Mouse (Mus musculus) embryonic facial prominence, embryonic 14.5 days (tissue): Measurements from ENCODE around the gene Cpe. TPM values are rescaled to one million over a fixed set of nuclear protein-coding genes. Genes with fewer than 3 reads are reported as not detected.

Source experiments
- ATAC-seq: fragments of 200-750 bp; cut with Nextera tagmentation; 2 replicates; pipeline ENCODE4 v1.8.0; 2017; ENCODE audit warnings: low read depth, moderate number of reproducible peaks, moderate TSS enrichment
- DNase-seq: peaks from one replicate; pipeline ENCODE4 v3.0.0-alpha.2; 2015; ENCODE audit warnings: low spot score
- H3K27ac ChIP-seq: fragments of 300-500 bp; sonication (generic); replicated peaks from 2 replicates; pipeline ENCODE4 v1.5.1; 2014; ENCODE audit warnings: low read depth, mild to moderate bottlenecking, low read length, moderate library complexity
- H3K27me3 ChIP-seq: fragments of 300-500 bp; sonication (generic); replicated peaks from 2 replicates; pipeline ENCODE4 v1.6.1; 2014; ENCODE audit warnings: low read length; ENCODE audit not compliant: control insufficient read depth, insufficient read depth
- H3K36me3 ChIP-seq: fragments of 300-500 bp; sonication (generic); 2 replicates; pipeline ENCODE4 v1.6.1; 2014; ENCODE audit warnings: low read length, mixed read lengths; ENCODE audit not compliant: control insufficient read depth, insufficient read depth
- H3K4me1 ChIP-seq: fragments of 300-500 bp; sonication (generic); 2 replicates; pipeline ENCODE4 v1.6.1; 2014; ENCODE audit warnings: antibody characterized with exemption, low read length; ENCODE audit not compliant: control insufficient read depth, insufficient read depth
- H3K4me2 ChIP-seq: fragments of 300-500 bp; sonication (generic); 2 replicates; pipeline ENCODE4 v1.6.1; 2014; ENCODE audit warnings: low read depth, mild to moderate bottlenecking, low read length, moderate library complexity, mixed read lengths
- H3K4me3 ChIP-seq: fragments of 300-500 bp; sonication (generic); 2 replicates; pipeline ENCODE4 v1.5.1; 2014; ENCODE audit warnings: low read depth, mild to moderate bottlenecking, low read length
- H3K9ac ChIP-seq: fragments of 300-500 bp; sonication (generic); 2 replicates; pipeline ENCODE4 v1.6.1; 2014; ENCODE audit warnings: low read depth, mild to moderate bottlenecking, low read length, moderate library complexity, mixed read lengths
- H3K9me3 ChIP-seq: fragments of 300-500 bp; sonication (generic); 2 replicates; pipeline ENCODE4 v1.6.1; 2016; ENCODE audit warnings: low read length; ENCODE audit not compliant: control insufficient read depth
- WGBS: fragments of 180-500 bp; shearing (Covaris S2); extraction: QIAGEN DNeasy Blood & Tissue Kit; methylation state at CpG from one replicate; pipeline ENCODE4 v1.1.7; 2014; 5-methylcytosine and 5-hydroxymethylcytosine counted together
- polyA plus RNA-seq: library from polyadenylated mRNA; unstranded; fragments of >200 nt; fragmentation: Nextera tagmentation; extraction: Ambion mirVana; gene quantifications from 2 replicates; pipeline ENCODE4 v1.2.1, GENCODE M21; 2014

The Cpe gene
- polyA plus RNA-seq, 1 experiment from 2014 or later, result 228 TPM

GRCm38 (mm10) chr8:64618618-64619017 lies 74.2 kb downstream of the Cpe start:
- Histone ChIP-seq H3K27ac (no peak overlapping the region), H3K36me3 (0 out of 2 replicates have a peak, but pooled peaks cover 10% of the 10 kb centered on the region), H3K4me1 (no peaks in the 10 kb centered on the region), H3K9ac (no peak overlapping the region), H3K9me3 (no peaks in the 10 kb centered on the region), H3K4me2 (no peak overlapping the region), H3K4me3 (no peak overlapping the region), H3K27me3 (no peaks in the 10 kb centered on the region)
- DNase-seq (peak; percentile 69), ATAC-seq (peak; percentile 67)
- WGBS, result 53% methylated on average over 11 of the region's 11 CpGs

- H3K27me3 ChIP-seq, result no peaks in the 10 kb centered on the region
- H3K36me3 ChIP-seq, result 0 out of 2 replicates have a peak, but pooled peaks cover 10% of the 10 kb centered on the region
- no peaks in the 10 kb centered on the region for H3K9me3 ChIP-seq
- no peaks in the 10 kb centered on the region for H3K4me1 ChIP-seq
- ATAC-seq (no peak), DNase-seq (no peak)
- no peak overlapping the region for H3K4me3 ChIP-seq
- H3K4me2 ChIP-seq, result no peak overlapping the region
- H3K9ac ChIP-seq, result no peak overlapping the region
- 86% methylated on average over 3 of the region's 3 CpGs for WGBS
- no peak overlapping the region for H3K27ac ChIP-seq
Measured at GRCm38 (mm10) chr8:64616566-64616965, 76.3 kb downstream of the Cpe start.

GRCm38 (mm10) chr8:64615459-64615858 lies 77.4 kb downstream of the Cpe start:
- no peak for DNase-seq
- Histone ChIP-seq H3K4me3 (no peak overlapping the region), H3K4me2 (no peak overlapping the region), H3K27me3 (no peaks in the 10 kb centered on the region), H3K9me3 (no peaks in the 10 kb centered on the region), H3K9ac (no peak overlapping the region), H3K36me3 (0 out of 2 replicates have a peak, but pooled peaks cover 10% of the 10 kb centered on the region), H3K4me1 (no peaks in the 10 kb centered on the region), H3K27ac (no peak overlapping the region)
- WGBS, result 78% methylated on average over 4 of the region's 4 CpGs
- no peak for ATAC-seq

GRCm38 (mm10) chr8:64613663-64614062 lies 79.2 kb downstream of the Cpe start:
- Histone ChIP-seq H3K27ac (no peak overlapping the region), H3K4me1 (no peaks in the 10 kb centered on the region), H3K27me3 (no peaks in the 10 kb centered on the region), H3K9ac (no peak overlapping the region), H3K4me3 (no peak overlapping the region), H3K9me3 (no peaks in the 10 kb centered on the region), H3K4me2 (no peak overlapping the region), H3K36me3 (0 out of 2 replicates have a peak, but pooled peaks cover 20% of the 10 kb centered on the region)
- WGBS, result 76% methylated on average over 5 of the region's 5 CpGs
- DNase-seq, result no peak
- ATAC-seq, result no peak

GRCm38 (mm10) chr8:64611210-64611974 lies 81.5 kb downstream of the Cpe start:
- no peaks in the 10 kb centered on the region for H3K27me3 ChIP-seq
- no peaks in the 10 kb centered on the region for H3K9me3 ChIP-seq
- H3K36me3 ChIP-seq, result 0 out of 2 replicates have a peak, but pooled peaks cover 17% of the 10 kb centered on the region
- no peaks in the 10 kb centered on the region for H3K4me1 ChIP-seq
- WGBS, result 61% methylated on average over 11 of the region's 11 CpGs
- no peak overlapping the region for H3K4me2 ChIP-seq
- H3K4me3 ChIP-seq, result no peak overlapping the region
- ATAC-seq, result no peak
- no peak overlapping the region for H3K27ac ChIP-seq
- no peak overlapping the region for H3K9ac ChIP-seq
- DNase-seq, result no peak

GRCm38 (mm10) chr8:64608931-64609330 lies 83.9 kb downstream of the Cpe start:
- ATAC-seq (no peak), DNase-seq (no peak)
- Histone ChIP-seq H3K4me3 (no peak overlapping the region), H3K9ac (no peak overlapping the region), H3K27ac (no peak overlapping the region), H3K9me3 (no peaks in the 10 kb centered on the region), H3K36me3 (0 out of 2 replicates have a peak, but pooled peaks cover 21% of the 10 kb centered on the region), H3K4me2 (no peak overlapping the region), H3K27me3 (no peaks in the 10 kb centered on the region), H3K4me1 (no peaks in the 10 kb centered on the region)
- WGBS, result 88% methylated on average over 16 of the region's 16 CpGs

GRCm38 (mm10) chr8:64606015-64606414 lies 86.8 kb downstream of the Cpe start:
- H3K9ac ChIP-seq, result no peak overlapping the region
- no peaks in the 10 kb centered on the region for H3K27me3 ChIP-seq
- H3K36me3 ChIP-seq, result 0 out of 2 replicates have a peak, but pooled peaks cover 26% of the 10 kb centered on the region
- 97% methylated on average over 5 of the region's 5 CpGs for WGBS
- ATAC-seq (no peak), DNase-seq (no peak)
- no peaks in the 10 kb centered on the region for H3K4me1 ChIP-seq
- no peak overlapping the region for H3K4me2 ChIP-seq
- H3K9me3 ChIP-seq, result no peaks in the 10 kb centered on the region
- no peak overlapping the region for H3K27ac ChIP-seq
- H3K4me3 ChIP-seq, result no peak overlapping the region

GRCm38 (mm10) chr8:64598206-64598605 lies 94.6 kb downstream of the Cpe start:
- 69% methylated on average over 4 of the region's 4 CpGs for WGBS
- no peak overlapping the region for H3K9ac ChIP-seq
- H3K4me3 ChIP-seq, result no peak overlapping the region
- no peaks in the 10 kb centered on the region for H3K27me3 ChIP-seq
- ATAC-seq (no peak), DNase-seq (no peak)
- no peaks in the 10 kb centered on the region for H3K9me3 ChIP-seq
- no peak overlapping the region for H3K4me2 ChIP-seq
- H3K36me3 ChIP-seq, result peaks cover 13% of the 10 kb centered on the region; the same call in 1 of the 2 replicates
- H3K4me1 ChIP-seq, result no peaks in the 10 kb centered on the region
- no peak overlapping the region for H3K27ac ChIP-seq
